Mouse (Mus musculus) hindbrain, embryonic 12.5 days (tissue): ENCODE results near the gene Wsb2. TPM values are rescaled to one million over a fixed set of nuclear protein-coding genes. Genes with fewer than 3 reads are reported as not detected.
"Not testable (repeated sequence)": the region's sequence is repeated elsewhere in the genome, so short reads cannot be mapped to it uniquely, and the experiment has no call there.

Experiments
- ATAC-seq: fragments of 200-750 bp; cut with Nextera tagmentation; 2 replicates; pipeline ENCODE4 v1.8.0; 2017; ENCODE audit warnings: moderate TSS enrichment; ENCODE audit not compliant: low FRiP score
- H3K27ac ChIP-seq: fragments of 300-500 bp; sonication (generic); 2 replicates; pipeline ENCODE4 v1.5.1; 2016; ENCODE audit warnings: mild to moderate bottlenecking
- H3K27me3 ChIP-seq: fragments of 300-500 bp; sonication (generic); 2 replicates; pipeline ENCODE4 v1.6.1; 2016; ENCODE audit warnings: mild to moderate bottlenecking
- H3K36me3 ChIP-seq: fragments of 300-500 bp; sonication (generic); 2 replicates; pipeline ENCODE4 v1.6.1; 2016; ENCODE audit warnings: mild to moderate bottlenecking
- H3K4me1 ChIP-seq: fragments of 300-500 bp; sonication (generic); 2 replicates; pipeline ENCODE4 v1.6.1; 2016
- H3K4me2 ChIP-seq: fragments of 300-500 bp; sonication (generic); replicated peaks from 2 replicates; pipeline ENCODE4 v1.6.1; 2016; ENCODE audit warnings: mild to moderate bottlenecking
- H3K4me3 ChIP-seq: fragments of 300-500 bp; sonication (generic); 2 replicates; pipeline ENCODE4 v1.5.1; 2016; ENCODE audit warnings: mild to moderate bottlenecking
- H3K9ac ChIP-seq: fragments of 300-500 bp; sonication (generic); 2 replicates; pipeline ENCODE4 v1.6.1; 2016; ENCODE audit warnings: mild to moderate bottlenecking, moderate library complexity
- H3K9me3 ChIP-seq: fragments of 300-500 bp; sonication (generic); replicated peaks from 2 replicates; pipeline ENCODE4 v1.6.1; 2016; ENCODE audit warnings: mild to moderate bottlenecking
- WGBS: fragments of 180-500 bp; shearing (Covaris S2); methylation state at CpG from one replicate; pipeline ENCODE4 v1.1.7; 2016; 5-methylcytosine and 5-hydroxymethylcytosine counted together
- polyA plus RNA-seq: library from polyadenylated mRNA; unstranded; fragments of >200 nt; fragmentation: Nextera tagmentation; extraction: Ambion mirVana; gene quantifications from 2 replicates; pipeline ENCODE4 v1.2.1, GENCODE M21; 2016

Gene Wsb2
- polyA plus RNA-seq, 1 experiment from 2014 or later: 127 TPM

- H3K4me3 ChIP-seq: no peak overlapping the region
- ATAC-seq: no peak
- H3K27me3 ChIP-seq: no peaks in the 10 kb centered on the region
- no peaks in the 10 kb centered on the region for H3K9me3 ChIP-seq
- H3K9ac ChIP-seq: no peak overlapping the region
- H3K4me2 ChIP-seq: no peak overlapping the region
- no peak overlapping the region for H3K27ac ChIP-seq
- H3K4me1 ChIP-seq: no peaks in the 10 kb centered on the region
- H3K36me3 ChIP-seq: 0 out of 2 replicates have a peak, but pooled peaks cover under 1% of the 10 kb centered on the region
- WGBS: 87% methylated on average over 6 of the region's 6 CpGs
These were observed 15.2 kb upstream of the Wsb2 start for GRCm38 (mm10) chr5:117341896-117342295.

- WGBS: 93% methylated on average over 5 of the region's 5 CpGs
- H3K27ac ChIP-seq: not testable (repeated sequence)
These were observed 12.6 kb upstream of the Wsb2 start for GRCm38 (mm10) chr5:117344496-117344895.

GRCm38 (mm10) chr5:117345432-117345976, 11.6 kb upstream of the Wsb2 start:
- no peaks in the 10 kb centered on the region for H3K27me3 ChIP-seq
- 75% methylated on average over 5 of the region's 5 CpGs for WGBS
- H3K4me1 ChIP-seq: 0 out of 2 replicates have a peak, but pooled peaks cover 2% of the 10 kb centered on the region
- H3K4me2 ChIP-seq: no peak overlapping the region
- H3K4me3 ChIP-seq: no peak overlapping the region
- ATAC-seq: no peak
- H3K27ac ChIP-seq: no peak overlapping the region
- H3K9ac ChIP-seq: no peak overlapping the region
- no peaks in the 10 kb centered on the region for H3K36me3 ChIP-seq
- H3K9me3 ChIP-seq: no peaks in the 10 kb centered on the region

More at GRCm38 (mm10) chr5:117344496-117344895, 12.6 kb upstream of the Wsb2 start:
- H3K4me3 ChIP-seq, H3K9me3 ChIP-seq, H3K4me1 ChIP-seq, H3K36me3 ChIP-seq, H3K9ac ChIP-seq, ATAC-seq, H3K27me3 ChIP-seq, H3K4me2 ChIP-seq: not testable (repeated sequence)

GRCm38 (mm10) chr5:117346281-117346680, 10.8 kb upstream of the Wsb2 start:
- Histone ChIP-seq H3K27ac (no peak overlapping the region), H3K9me3 (no peaks in the 10 kb centered on the region), H3K4me2 (no peak overlapping the region), H3K27me3 (no peaks in the 10 kb centered on the region), H3K4me1 (0 out of 2 replicates have a peak, but pooled peaks cover 2% of the 10 kb centered on the region), H3K36me3 (no peaks in the 10 kb centered on the region), H3K9ac (no peak overlapping the region), H3K4me3 (no peak overlapping the region)
- WGBS: 53% methylated on average over 3 of the region's 3 CpGs
- no peak for ATAC-seq

- H3K9ac ChIP-seq: no peak overlapping the region
- H3K27me3 ChIP-seq: no peaks in the 10 kb centered on the region
- H3K4me2 ChIP-seq: no peak overlapping the region
- WGBS: 88% methylated on average over 5 of the region's 5 CpGs
- H3K27ac ChIP-seq: no peak overlapping the region
- no peak for ATAC-seq
- no peaks in the 10 kb centered on the region for H3K9me3 ChIP-seq
- 0 out of 2 replicates have a peak, but pooled peaks cover 2% of the 10 kb centered on the region for H3K4me1 ChIP-seq
- H3K36me3 ChIP-seq: no peaks in the 10 kb centered on the region
- no peak overlapping the region for H3K4me3 ChIP-seq
These were observed 10.1 kb upstream of the Wsb2 start for GRCm38 (mm10) chr5:117347011-117347410.

- no peak for ATAC-seq
- Histone ChIP-seq H3K9me3 (no peaks in the 10 kb centered on the region), H3K27ac (no peak overlapping the region), H3K4me3 (no peak overlapping the region; the same call in 1 of the 2 replicates), H3K4me2 (peak overlapping the region; percentile 32; the same call in 1 of the 2 replicates), H3K27me3 (no peaks in the 10 kb centered on the region), H3K9ac (no peak overlapping the region), H3K36me3 (no peaks in the 10 kb centered on the region), H3K4me1 (0 out of 2 replicates have a peak, but pooled peaks cover 2% of the 10 kb centered on the region)
- WGBS: 98% methylated on average over 2 of the region's 2 CpGs
These were observed 9.3 kb upstream of the Wsb2 start for GRCm38 (mm10) chr5:117347838-117348237.

GRCm38 (mm10) chr5:117348279-117348678, 8.8 kb upstream of the Wsb2 start:
- 23% methylated on average over 19 of the region's 19 CpGs for WGBS
- Histone ChIP-seq H3K9ac (no peak overlapping the region), H3K36me3 (no peaks in the 10 kb centered on the region), H3K4me1 (0 out of 2 replicates have a peak, but pooled peaks cover 2% of the 10 kb centered on the region), H3K27ac (no peak overlapping the region), H3K4me2 (peak overlapping the region; percentile 32), H3K9me3 (no peaks in the 10 kb centered on the region), H3K4me3 (no peak overlapping the region; the same call in 1 of the 2 replicates), H3K27me3 (no peaks in the 10 kb centered on the region)
- peak; percentile 56; the same call in 1 of the 2 replicates for ATAC-seq

GRCm38 (mm10) chr5:117354121-117354520, 3.0 kb upstream of the Wsb2 start:
- H3K4me2 ChIP-seq: no peak overlapping the region
- H3K36me3 ChIP-seq: no peaks in the 10 kb centered on the region
- ATAC-seq: no peak
- no peaks in the 10 kb centered on the region for H3K27me3 ChIP-seq
- no peaks in the 10 kb centered on the region for H3K9me3 ChIP-seq
- no peak overlapping the region for H3K4me3 ChIP-seq
- no peak overlapping the region for H3K9ac ChIP-seq
- H3K27ac ChIP-seq: no peak overlapping the region
- peaks cover 18% of the 10 kb centered on the region for H3K4me1 ChIP-seq
- 84% methylated on average over 8 of the region's 8 CpGs for WGBS

GRCm38 (mm10) chr5:117355648-117356303, 1.3 kb upstream of the Wsb2 start:
- H3K4me1 ChIP-seq: peaks cover 35% of the 10 kb centered on the region
- H3K27ac ChIP-seq: peak overlapping the region; percentile 94; the same call in 1 of the 2 replicates
- ATAC-seq: no peak
- no peaks in the 10 kb centered on the region for H3K36me3 ChIP-seq
- H3K4me3 ChIP-seq: no peak overlapping the region
- no peaks in the 10 kb centered on the region for H3K9me3 ChIP-seq
- 53% methylated on average over 14 of the region's 14 CpGs for WGBS
- H3K4me2 ChIP-seq: peak overlapping the region; percentile 89
- H3K27me3 ChIP-seq: no peaks in the 10 kb centered on the region
- H3K9ac ChIP-seq: no peak overlapping the region

- 1% methylated on average over 22 of the region's 24 CpGs for WGBS
- Histone ChIP-seq H3K9me3 (no peaks in the 10 kb centered on the region), H3K36me3 (no peaks in the 10 kb centered on the region), H3K4me1 (peaks cover 41% of the 10 kb centered on the region), H3K4me3 (peak overlapping the region; percentile 91), H3K4me2 (peak overlapping the region; percentile 89), H3K27ac (peak overlapping the region; percentile 94), H3K27me3 (no peaks in the 10 kb centered on the region), H3K9ac (peak overlapping the region; percentile 96)
- ATAC-seq: peak; percentile 74
These were observed 557 bp upstream of the Wsb2 start for GRCm38 (mm10) chr5:117356365-117357128.

- H3K27me3 ChIP-seq: no peaks in the 10 kb centered on the region
- H3K9ac ChIP-seq: peak overlapping the region; percentile 96
- H3K27ac ChIP-seq: peak overlapping the region; percentile 94
- no peaks in the 10 kb centered on the region for H3K36me3 ChIP-seq
- H3K9me3 ChIP-seq: no peaks in the 10 kb centered on the region
- peak overlapping the region; percentile 89 for H3K4me2 ChIP-seq
- under 1% methylated on average over 38 of the region's 49 CpGs for WGBS
- peak overlapping the region; percentile 91 for H3K4me3 ChIP-seq
- H3K4me1 ChIP-seq: peaks cover 41% of the 10 kb centered on the region
- ATAC-seq: peak; percentile 65
These were observed 559 bp downstream of the Wsb2 start for GRCm38 (mm10) chr5:117357478-117358247.
